Mouse (Mus musculus) midbrain, postnatal 0 days (tissue): Measurements from ENCODE around the gene A830018L16Rik. TPM values are rescaled to one million over a fixed set of nuclear protein-coding genes. Genes with fewer than 3 reads are reported as not detected.

Source experiments
- ATAC-seq: fragments of 200-750 bp; cut with Nextera tagmentation; 2 replicates; pipeline ENCODE4 v1.8.0; 2017; ENCODE audit warnings: moderate number of reproducible peaks, mild to moderate bottlenecking, moderate TSS enrichment, moderate library complexity; ENCODE audit not compliant: low FRiP score
- DNase-seq: peaks from one replicate; pipeline ENCODE4 v3.0.0-alpha.2; 2015; ENCODE audit warnings: low spot score
- H3K27ac ChIP-seq: fragments of 300-500 bp; sonication (generic); 2 replicates; pipeline ENCODE4 v1.5.1; 2014; ENCODE audit warnings: low read depth, mild to moderate bottlenecking, low read length, mixed read lengths
- H3K27me3 ChIP-seq: fragments of 300-500 bp; sonication (generic); 2 replicates; pipeline ENCODE4 v1.6.1; 2014; ENCODE audit warnings: low read length, control low read depth, mixed read lengths; ENCODE audit not compliant: insufficient read depth
- H3K36me3 ChIP-seq: fragments of 300-500 bp; sonication (generic); 2 replicates; pipeline ENCODE4 v1.6.1; 2014; ENCODE audit warnings: low read length, control low read depth, mixed read lengths; ENCODE audit not compliant: insufficient read depth
- H3K4me1 ChIP-seq: fragments of 300-500 bp; sonication (generic); 2 replicates; pipeline ENCODE4 v1.6.1; 2014; ENCODE audit warnings: mild to moderate bottlenecking, control low read depth, antibody characterized with exemption, low read length, mixed read lengths; ENCODE audit not compliant: insufficient read depth
- H3K4me2 ChIP-seq: fragments of 300-500 bp; sonication (generic); 2 replicates; pipeline ENCODE4 v1.6.1; 2014; ENCODE audit warnings: low read depth, mild to moderate bottlenecking, low read length, mixed read lengths; ENCODE audit not compliant: poor library complexity, severe bottlenecking
- H3K4me3 ChIP-seq: fragments of 300-500 bp; sonication (generic); 2 replicates; pipeline ENCODE4 v1.5.1; 2014; ENCODE audit warnings: low read depth, mild to moderate bottlenecking, low read length, moderate library complexity
- H3K9ac ChIP-seq: fragments of 300-500 bp; sonication (generic); replicated peaks from 2 replicates; pipeline ENCODE4 v1.6.1; 2014; ENCODE audit warnings: mild to moderate bottlenecking, low read length, moderate library complexity, mixed read lengths; ENCODE audit not compliant: poor library complexity, severe bottlenecking
- H3K9me3 ChIP-seq: fragments of 300-500 bp; sonication (generic); 2 replicates; pipeline ENCODE4 v1.6.1; 2016; ENCODE audit warnings: low read length, control low read depth
- CTCF ChIP-seq: IDR thresholded peaks from 2 replicates; pipeline ENCODE4 v1.5.1; 2016; ENCODE audit warnings: antibody characterized with exemption, mild to moderate bottlenecking
- whole genome bisulfite sequencing: fragments of 180-500 bp; shearing (Covaris S2); extraction: QIAGEN DNeasy Blood & Tissue Kit; methylation state at CpG from one replicate; pipeline ENCODE4 v1.1.7; 2014; 5-methylcytosine and 5-hydroxymethylcytosine counted together
- polyA plus RNA-seq: library from polyadenylated mRNA; unstranded; fragments of >200 nt; fragmentation: Nextera tagmentation; extraction: Ambion mirVana; gene quantifications from 2 replicates; pipeline ENCODE4 v1.2.1, GENCODE M21; 2015
- total RNA-seq: library from RNA; depleted of rRNA; stranded (reverse); fragments of >200 nt; gene quantifications from 2 replicates; pipeline ENCODE4 v1.2.3, GENCODE M21; 2014

Gene A830018L16Rik
- total and polyA plus RNA-seq, 2 experiments from 2014 or later = 14.2 to 22.6 TPM

GRCm38 (mm10) chr1:11657341-11658060, 243.6 kb downstream of the A830018L16Rik start:
- peak; percentile 94 for DNase-seq
- Histone ChIP-seq H3K27ac (no peak overlapping the region), H3K4me3 (no peak overlapping the region), H3K9ac (no peak overlapping the region), H3K36me3 (no peaks in the 10 kb centered on the region), H3K27me3 (no peaks in the 10 kb centered on the region), H3K4me2 (no peak overlapping the region), H3K9me3 (no peaks in the 10 kb centered on the region), H3K4me1 (no peaks in the 10 kb centered on the region)
- peak; percentile 76 for ATAC-seq
- peak; percentile 96 for TF ChIP-seq CTCF
- 51% methylated on average over 2 of the region's 2 CpGs for WGBS

- 42% methylated on average over 3 of the region's 3 CpGs for whole genome bisulfite sequencing
- Histone ChIP-seq H3K9ac (no peak overlapping the region), H3K4me3 (no peak overlapping the region), H3K36me3 (no peaks in the 10 kb centered on the region), H3K4me1 (no peaks in the 10 kb centered on the region), H3K9me3 (no peaks in the 10 kb centered on the region), H3K27ac (no peak overlapping the region), H3K27me3 (no peaks in the 10 kb centered on the region), H3K4me2 (no peak overlapping the region)
- DNase-seq (no peak), ATAC-seq (peak; percentile 23; the same call in 1 of the 2 replicates)
- no peak for TF ChIP-seq CTCF
Observed at GRCm38 (mm10) chr1:11658061-11658625, 244.2 kb downstream of the A830018L16Rik start.

- Histone ChIP-seq H3K9ac (no peak overlapping the region), H3K4me1 (no peaks in the 10 kb centered on the region), H3K27me3 (no peaks in the 10 kb centered on the region), H3K36me3 (no peaks in the 10 kb centered on the region), H3K27ac (no peak overlapping the region), H3K4me3 (no peak overlapping the region), H3K9me3 (no peaks in the 10 kb centered on the region), H3K4me2 (no peak overlapping the region)
- no peak for DNase-seq
- TF ChIP-seq CTCF = no peak
- no peak for ATAC-seq
Observed at GRCm38 (mm10) chr1:11744749-11745314, 330.9 kb downstream of the A830018L16Rik start.

- H3K9ac ChIP-seq = no peak overlapping the region
- no peak for ATAC-seq
Observed at GRCm38 (mm10) chr1:11748424-11748823, 334.5 kb downstream of the A830018L16Rik start.

GRCm38 (mm10) chr1:11750065-11750464, 336.2 kb downstream of the A830018L16Rik start:
- Histone ChIP-seq H3K27ac (no peak overlapping the region), H3K36me3 (no peaks in the 10 kb centered on the region), H3K27me3 (no peaks in the 10 kb centered on the region), H3K4me2 (no peak overlapping the region), H3K9me3 (no peaks in the 10 kb centered on the region), H3K9ac (no peak overlapping the region), H3K4me3 (no peak overlapping the region), H3K4me1 (no peaks in the 10 kb centered on the region)
- ATAC-seq (no peak), DNase-seq (no peak)
- TF ChIP-seq CTCF = no peak

More at GRCm38 (mm10) chr1:11748424-11748823, 334.5 kb downstream of the A830018L16Rik start:
- Histone ChIP-seq H3K4me3 (no peak overlapping the region), H3K27ac (no peak overlapping the region), H3K36me3 (no peaks in the 10 kb centered on the region), H3K9me3 (no peaks in the 10 kb centered on the region), H3K27me3 (no peaks in the 10 kb centered on the region), H3K4me2 (no peak overlapping the region), H3K4me1 (no peaks in the 10 kb centered on the region)
- WGBS = 6% methylated on average over 2 of the region's 2 CpGs
- TF ChIP-seq CTCF = no peak
- DNase-seq = peak; percentile 44

- Histone ChIP-seq H3K4me2 (no peak overlapping the region), H3K27ac (no peak overlapping the region), H3K9me3 (no peaks in the 10 kb centered on the region), H3K36me3 (no peaks in the 10 kb centered on the region), H3K4me3 (no peak overlapping the region), H3K9ac (no peak overlapping the region), H3K27me3 (no peaks in the 10 kb centered on the region), H3K4me1 (no peaks in the 10 kb centered on the region)
- DNase-seq (no peak), ATAC-seq (no peak)
- 64% methylated on average over 2 of the region's 2 CpGs for WGBS
- no peak for TF ChIP-seq CTCF
Observed at GRCm38 (mm10) chr1:11750607-11751006, 336.7 kb downstream of the A830018L16Rik start.
